Mouse (Mus musculus): ENCODE measurements at regions not wholly inside any gene's neighbourhood (a gene's known extent, or its start where the extent isn't known, plus 50 kb on each side); places are given as distances from the start of the nearest gene placed in this dataset.

GRCm38 (mm10) chr12:98039677-98040076 lies 219.6 kb downstream of the Galc start:
- DNase-seq = no peak

DNA sequence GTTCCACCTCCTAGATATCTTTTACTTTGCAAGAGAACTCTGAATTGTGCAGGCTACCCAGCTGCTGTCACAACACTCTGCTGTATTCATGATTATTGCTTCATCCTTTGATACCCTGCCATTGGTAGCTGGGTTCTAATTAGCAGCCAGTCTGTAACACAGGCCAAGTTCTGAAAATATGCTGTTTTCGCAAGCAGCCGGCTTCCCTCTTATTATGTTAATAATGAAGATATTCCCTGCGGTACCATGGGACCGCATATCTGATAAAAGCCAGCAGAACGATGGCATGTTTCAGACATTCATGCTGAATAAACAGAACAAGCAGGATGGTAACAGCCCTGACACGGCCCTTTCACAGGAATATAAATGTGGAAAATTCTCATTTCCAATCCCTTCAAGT lies 235.6 kb downstream of the Galc start:
- no peak for DNase-seq

- no peak for DNase-seq
Measured at GRCm38 (mm10) chr12:98014607-98015278, 244.5 kb downstream of the Galc start.

DNA sequence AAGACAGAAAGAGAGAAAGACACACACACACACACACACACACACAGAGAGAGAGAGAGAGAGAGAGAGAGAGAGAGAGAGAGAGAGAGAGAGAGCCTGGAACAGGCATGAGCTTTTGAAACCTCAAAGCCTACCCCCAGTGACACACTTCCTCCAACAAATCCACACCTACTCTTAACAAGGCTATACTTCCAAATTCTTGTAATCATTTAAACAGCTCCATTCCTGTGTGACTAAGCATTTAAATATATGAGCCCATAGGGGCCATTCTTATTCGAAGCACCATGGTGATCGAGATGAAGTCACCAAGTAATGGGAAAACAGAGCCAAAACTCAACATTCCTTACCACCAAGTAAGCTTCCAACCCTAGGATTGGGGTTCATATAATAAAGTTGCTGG lies 250.1 kb downstream of the Galc start:
- DNase-seq = no peak

- DNase-seq = no peak
Measured at GRCm38 (mm10) chr12:98005671-98006469, 253.4 kb downstream of the Galc start.

GRCm38 (mm10) chr12:98002217-98002616 lies 257.0 kb downstream of the Galc start:
- no peak for DNase-seq

DNA sequence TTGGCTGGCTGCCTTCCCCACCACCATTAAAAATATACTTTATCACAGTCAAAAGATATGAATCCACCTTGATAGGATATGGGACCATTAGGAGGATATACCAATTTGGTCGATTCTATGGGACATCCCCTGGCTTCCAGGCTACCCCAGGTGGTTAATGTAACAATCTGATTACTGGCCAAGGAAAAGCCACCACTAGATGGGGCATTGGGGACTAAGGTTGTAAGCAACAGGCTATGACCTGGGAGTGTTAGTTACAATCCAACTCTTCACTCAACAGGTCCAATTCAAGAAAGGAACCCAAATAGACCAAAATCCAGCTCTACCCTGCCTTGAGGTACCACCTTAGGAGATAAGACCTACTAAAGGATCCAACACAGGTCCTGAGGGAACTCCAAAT lies 264.4 kb downstream of the Galc start:
- no peak for DNase-seq

GRCm38 (mm10) chr12:97993937-97994336 lies 265.3 kb downstream of the Galc start:
- DNase-seq = no peak

GRCm38 (mm10) chr12:97983390-97983789 lies 275.9 kb downstream of the Galc start:
- DNase-seq = no peak

- DNase-seq = no peak
Measured at GRCm38 (mm10) chr12:97978668-97979067, 280.6 kb downstream of the Galc start.

- no peak for DNase-seq
Measured at GRCm38 (mm10) chr12:97978178-97978651, 281.0 kb downstream of the Galc start.

GRCm38 (mm10) chr12:97977633-97978032 lies 281.6 kb downstream of the Galc start:
- no peak for DNase-seq

DNA sequence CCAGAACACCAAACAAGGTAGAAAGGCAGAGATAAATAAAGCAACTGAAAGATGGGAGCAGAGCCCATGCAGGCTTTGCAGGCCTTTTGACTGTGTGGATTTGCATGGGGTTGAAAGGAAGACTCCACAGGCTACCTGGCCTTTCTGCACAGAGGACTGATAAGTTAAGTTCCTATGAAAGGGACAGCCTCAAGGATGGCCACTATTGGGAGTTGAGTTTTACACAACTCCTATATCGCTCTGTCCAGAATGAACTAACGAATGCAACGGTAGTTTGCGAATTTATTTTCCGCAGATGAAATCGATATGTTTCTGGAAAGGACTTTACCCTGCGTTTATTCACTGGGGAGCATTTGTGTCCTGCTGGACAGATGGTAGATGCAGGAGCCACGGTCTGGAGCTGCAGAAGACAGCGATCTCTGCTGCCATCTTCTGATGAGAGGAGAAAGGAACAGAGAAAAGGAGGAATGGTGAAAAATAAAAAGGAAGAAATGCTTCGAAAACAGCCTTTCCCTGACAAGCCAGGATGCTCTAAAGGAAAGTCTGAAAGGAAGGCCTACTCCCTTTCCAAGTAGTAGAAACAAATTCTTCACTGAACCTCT lies 285.2 kb downstream of the Galc start:
- peak; percentile 10 for DNase-seq

GRCm38 (mm10) chr12:97957201-97957600 lies 302.1 kb downstream of the Galc start:
- no peak for DNase-seq

- no peak for DNase-seq
Measured at GRCm38 (mm10) chr12:97953336-97953735, 305.9 kb downstream of the Galc start.

DNA sequence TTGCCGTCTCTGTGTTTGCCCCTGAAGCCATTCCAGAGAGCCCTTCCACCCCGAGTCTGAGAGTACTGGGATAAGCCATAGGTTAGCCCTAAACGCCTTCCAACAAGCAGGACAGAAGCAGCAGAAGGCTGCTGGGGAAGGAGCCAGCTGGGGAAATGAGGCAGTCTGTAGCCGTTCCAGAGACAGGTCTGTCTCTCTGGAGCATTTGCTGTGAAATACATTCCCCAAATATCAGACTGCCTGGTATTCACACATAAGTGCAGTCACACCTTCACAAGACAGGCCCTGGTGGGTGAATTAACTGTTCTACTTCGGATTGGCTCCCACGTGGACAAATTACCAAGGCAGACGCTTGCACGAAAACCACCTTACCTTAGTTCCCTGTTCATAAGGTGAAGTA lies 307.1 kb downstream of the Galc start:
- DNase-seq = no peak

- no peak for DNase-seq
Measured at GRCm38 (mm10) chr12:97950072-97950471, 309.2 kb downstream of the Galc start.

- no peak for DNase-seq
Measured at GRCm38 (mm10) chr12:97947421-97947820, 311.8 kb downstream of the Galc start.

DNA sequence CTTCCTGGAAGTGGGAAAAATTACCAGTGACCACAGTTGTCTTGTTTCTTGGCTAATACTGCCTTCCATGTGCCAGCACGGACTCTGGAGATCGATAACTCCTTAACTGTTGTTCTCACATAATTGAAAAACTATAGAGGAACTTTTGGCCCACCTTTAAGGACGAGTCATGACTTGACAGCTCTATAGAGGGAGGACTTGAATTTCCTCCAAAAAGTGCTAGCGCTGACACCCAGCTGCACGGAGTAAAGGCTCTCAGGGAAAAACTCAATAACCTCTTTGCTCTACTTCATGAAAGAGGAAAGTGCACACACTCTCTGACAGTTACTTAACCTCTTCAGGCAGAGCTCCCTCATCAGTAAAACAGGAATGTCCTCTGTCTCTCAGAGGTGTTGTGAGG lies 320.9 kb downstream of the Galc start:
- no peak for DNase-seq

GRCm38 (mm10) chr12:97929877-97930276 lies 329.4 kb downstream of the Galc start:
- no peak for DNase-seq

DNA sequence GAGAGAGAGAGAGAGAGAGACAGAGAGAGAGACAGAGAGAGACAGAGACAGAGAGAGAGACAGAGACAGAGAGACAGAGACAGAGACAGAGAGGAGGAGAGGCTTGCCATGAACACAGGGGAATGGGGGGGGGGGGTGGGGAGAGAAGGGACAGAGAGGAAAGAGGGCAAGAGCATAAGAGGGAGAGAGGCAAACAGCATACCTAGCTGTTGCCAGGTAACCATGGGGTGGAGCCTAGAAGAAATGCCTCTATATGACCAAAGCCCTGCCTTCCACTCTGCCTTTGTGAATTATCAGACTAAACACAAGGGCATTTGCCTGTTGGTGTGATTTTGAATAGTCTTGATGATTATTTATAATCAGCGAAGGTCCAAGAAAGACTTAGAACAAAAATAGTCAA lies 332.2 kb downstream of the Galc start:
- DNase-seq = no peak

- no peak for DNase-seq
Measured at GRCm38 (mm10) chr12:97921349-97922264, 337.7 kb downstream of the Galc start.

- DNase-seq = no peak
Measured at GRCm38 (mm10) chr12:97918416-97918815, 340.8 kb downstream of the Galc start.

Measured in heart, postnatal 4 days (tissue).